Mouse (Mus musculus): ENCODE measurements around the gene C1qtnf1.
"Not testable (repeated sequence)": the region's sequence is repeated elsewhere in the genome, so short reads cannot be mapped to it uniquely, and the experiment has no call there.

C1qtnf1 gene

DNA sequence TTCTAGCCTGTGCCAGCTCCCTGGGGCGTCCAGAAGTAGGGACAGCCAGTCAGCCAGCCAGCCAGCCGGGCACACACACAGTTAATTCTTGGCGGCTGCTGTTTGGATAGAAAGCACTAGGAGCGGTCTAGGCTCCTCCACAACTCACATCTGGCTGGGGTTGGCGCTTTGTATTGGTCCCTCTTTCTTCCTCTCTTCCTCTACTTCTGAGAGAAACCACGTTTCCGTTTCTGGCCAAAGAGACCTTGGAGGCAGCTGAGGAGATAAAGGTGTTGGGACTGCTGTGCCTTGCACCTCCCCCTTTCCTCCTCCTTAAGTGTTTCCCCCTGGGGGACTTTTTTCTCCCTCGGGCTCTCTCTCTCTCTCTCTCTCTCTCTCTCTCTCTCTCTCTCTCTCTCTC is at the start of gene C1qtnf1:
TSS of gene C1qtnf1 (plus strand) at position 218 of the 400 bp plus-strand sequence.
- DNase-seq (ENCODE audit: low spot score) = no peak

DNA sequence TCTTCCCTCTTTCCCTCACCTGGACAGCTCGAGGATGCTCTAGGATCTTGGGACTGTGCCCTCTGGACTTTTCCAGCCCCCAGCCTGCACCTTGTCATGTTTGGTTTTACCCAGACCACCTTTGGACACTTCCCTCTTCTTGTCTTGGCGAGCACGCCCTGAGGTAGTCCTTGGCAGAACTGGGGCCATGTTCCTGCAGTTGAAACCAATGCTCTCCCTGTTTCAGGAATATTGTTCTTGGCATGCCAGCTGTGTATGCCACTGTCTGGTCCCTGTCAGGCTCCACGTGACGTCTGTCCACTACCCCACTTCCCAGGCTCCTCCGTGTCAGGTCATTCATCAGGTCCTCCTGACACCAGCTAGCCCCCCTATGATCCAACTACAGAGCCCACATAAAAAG is 49.3 kb upstream of the C1qtnf1 start:
- no peak for DNase-seq (ENCODE audit: low spot score)

GRCm38 (mm10) chr11:118379251-118380009 is 48.6 kb upstream of the C1qtnf1 start:
- DNase-seq (ENCODE audit: low spot score) = peak; percentile 74

DNA sequence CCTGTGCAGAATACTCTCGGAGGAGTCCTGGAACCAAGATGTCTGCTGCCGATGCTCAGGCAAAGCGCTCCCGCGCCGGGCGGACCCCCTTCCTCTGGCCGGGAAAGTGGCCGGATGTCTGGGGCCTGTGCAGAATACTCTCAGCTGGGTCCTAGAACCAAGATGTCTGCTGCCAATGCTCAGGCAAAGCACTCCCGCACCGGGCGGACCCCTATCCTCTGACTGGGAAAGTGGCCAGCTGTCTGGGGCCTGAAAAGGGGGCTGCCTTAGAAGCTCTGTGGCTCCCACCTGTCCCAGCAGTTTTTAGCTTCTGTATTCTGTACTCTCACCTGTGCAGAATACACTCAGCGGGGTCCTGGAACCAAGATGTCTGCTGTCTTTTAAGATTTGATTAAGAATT is 40.2 kb upstream of the C1qtnf1 start:
- not testable (repeated sequence) for DNase-seq (ENCODE audit: low spot score)

- no peak for DNase-seq (ENCODE audit: low spot score)
These were observed 34.0 kb upstream of the C1qtnf1 start for GRCm38 (mm10) chr11:118393991-118394390.

- no peak for DNase-seq (ENCODE audit: low spot score)
These were observed 33.5 kb upstream of the C1qtnf1 start for GRCm38 (mm10) chr11:118394538-118394937.

DNA sequence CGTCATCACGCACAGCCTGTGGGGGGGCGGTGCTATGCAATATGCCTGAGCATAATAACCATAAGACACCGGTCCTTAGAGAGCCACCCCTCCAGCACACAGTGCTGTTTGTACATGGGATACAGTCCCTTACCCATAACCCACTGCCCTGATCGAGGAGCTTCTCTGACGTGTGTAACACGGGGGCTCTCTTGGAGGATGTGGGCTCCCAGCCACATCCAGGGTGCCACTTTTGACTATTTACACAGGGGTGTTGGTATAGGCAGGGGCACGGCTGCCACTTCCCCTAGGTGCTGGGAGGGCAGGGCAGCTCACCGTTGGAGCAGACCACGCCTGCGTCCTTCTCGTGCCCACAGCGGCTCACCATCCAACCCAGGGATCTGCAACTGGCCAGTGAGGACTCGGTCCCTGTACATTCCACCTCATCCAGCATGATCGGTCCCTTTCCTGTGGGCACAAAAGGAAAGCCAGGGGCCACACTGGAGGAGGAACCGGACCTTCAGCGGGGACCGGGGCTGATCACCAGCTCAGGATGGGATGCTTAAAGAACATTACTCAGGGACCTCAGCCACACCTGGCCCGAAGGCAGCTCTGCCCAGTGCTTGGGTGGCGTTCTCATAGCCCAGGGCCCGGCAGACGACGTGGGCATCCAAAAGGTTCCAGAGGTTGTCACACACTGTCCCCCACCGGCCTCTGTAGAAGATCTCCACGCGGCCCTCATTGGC is 30.0 kb upstream of the C1qtnf1 start:
- DNase-seq (ENCODE audit: low spot score) = no peak

GRCm38 (mm10) chr11:118399891-118400565 is 28.0 kb upstream of the C1qtnf1 start:
- no peak for DNase-seq (ENCODE audit: low spot score)

DNA sequence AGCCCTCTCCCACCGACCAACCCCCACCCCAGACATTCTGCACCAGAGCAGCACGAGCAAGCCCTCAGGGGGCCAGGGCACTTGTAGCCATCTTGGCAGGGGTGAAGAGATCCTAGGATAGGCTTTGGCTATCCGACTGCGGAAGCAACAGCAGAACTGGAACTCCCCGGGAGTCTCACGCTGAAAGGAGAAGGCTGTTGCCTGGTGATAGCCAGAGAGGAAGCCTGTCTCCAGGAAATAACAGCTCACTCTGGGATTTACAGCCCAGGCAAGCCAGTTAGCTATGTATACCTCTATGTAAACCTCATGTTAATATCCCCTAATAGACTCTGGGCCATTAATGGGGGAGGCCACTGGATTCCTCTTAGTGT is 27.5 kb upstream of the C1qtnf1 start:
- DNase-seq (ENCODE audit: low spot score) = no peak

- no peak for DNase-seq (ENCODE audit: low spot score)
These were observed 26.8 kb upstream of the C1qtnf1 start for GRCm38 (mm10) chr11:118401195-118401594.

DNA sequence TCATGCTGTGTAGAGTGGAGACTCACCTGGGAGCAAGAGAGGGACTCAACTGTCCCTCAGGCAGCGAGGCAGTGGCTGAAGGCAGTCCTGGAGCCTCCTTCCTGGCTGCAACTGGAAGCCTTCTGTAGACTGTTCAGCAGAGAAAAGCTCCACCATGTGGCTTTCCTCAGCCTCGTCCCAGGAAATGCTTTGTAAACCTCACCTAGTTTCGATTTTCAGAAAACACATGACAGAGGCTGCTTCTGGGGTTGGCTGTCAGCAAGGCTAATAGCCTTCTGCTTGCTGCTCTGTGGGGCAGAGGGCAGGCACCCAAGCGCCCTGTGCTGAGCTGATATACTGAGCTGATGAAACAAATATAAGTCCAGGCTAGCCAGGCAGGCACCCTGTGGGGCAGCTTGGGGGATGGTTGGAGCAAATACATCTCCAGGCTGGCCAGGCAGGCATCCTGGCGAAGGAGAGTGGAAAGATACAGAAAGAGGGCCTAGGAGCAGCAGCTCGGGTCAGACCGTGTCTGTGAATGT is 26.2 kb upstream of the C1qtnf1 start, which contains the start of gene Lgals3bp:
TSS of gene Lgals3bp (minus strand) at position 333 of the 521 bp plus-strand sequence.
- no peak for DNase-seq (ENCODE audit: low spot score)

GRCm38 (mm10) chr11:118403183-118403582 is 24.8 kb upstream of the C1qtnf1 start:
- no peak for DNase-seq (ENCODE audit: low spot score)

GRCm38 (mm10) chr11:118403951-118404899 is 23.8 kb upstream of the C1qtnf1 start:
- DNase-seq (ENCODE audit: low spot score) = no peak

DNA sequence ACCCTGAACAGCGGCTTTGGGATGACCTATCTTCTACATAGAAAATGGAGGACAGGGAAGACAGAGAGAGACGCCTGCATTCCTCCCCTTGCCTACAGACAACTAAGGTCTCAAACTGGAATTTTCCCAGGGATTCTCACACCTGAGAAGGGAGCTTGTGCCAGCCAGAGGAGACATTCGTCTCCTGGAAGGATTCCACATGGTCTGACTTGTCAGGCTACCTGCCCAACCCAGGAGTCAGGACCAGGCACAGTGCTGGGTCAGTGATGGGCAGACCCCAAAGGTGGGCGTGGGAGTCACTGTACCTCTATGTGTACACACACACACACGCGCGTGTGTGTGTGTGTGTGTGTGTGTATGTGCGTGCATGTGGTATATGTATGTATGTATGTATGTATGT is 22.7 kb upstream of the C1qtnf1 start:
- no peak for DNase-seq (ENCODE audit: low spot score)

GRCm38 (mm10) chr11:118406521-118406920 is 21.5 kb upstream of the C1qtnf1 start:
- no peak for DNase-seq (ENCODE audit: low spot score)

DNA sequence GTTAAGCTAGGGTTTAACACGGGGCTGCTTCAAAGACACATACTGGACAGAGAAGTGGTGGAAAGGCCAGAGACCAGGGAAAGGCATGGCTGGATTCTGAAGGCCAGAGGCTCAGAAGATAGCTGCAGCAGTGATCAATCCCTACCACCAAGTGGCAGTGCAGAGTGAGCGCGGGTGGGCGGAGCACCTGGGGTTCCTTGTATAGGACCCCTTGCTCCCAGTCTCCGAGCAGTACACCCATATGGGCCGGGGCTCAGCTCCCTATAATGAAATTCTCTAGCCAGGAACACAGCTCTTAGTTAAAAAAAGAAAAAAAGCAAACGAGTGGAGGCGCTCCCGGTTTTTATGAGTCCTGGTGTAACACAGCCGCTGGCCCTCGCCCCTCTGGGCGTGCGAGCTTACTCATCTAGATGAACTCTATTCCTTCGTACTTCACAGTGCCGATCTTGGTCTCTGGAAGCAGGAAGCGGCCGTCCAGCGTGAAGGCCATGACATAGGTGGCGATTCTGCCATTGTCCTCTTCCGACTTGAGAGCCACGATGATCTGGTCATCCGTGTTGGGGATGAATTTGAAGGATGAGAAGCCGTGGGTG is 20.6 kb upstream of the C1qtnf1 start:
- no peak for DNase-seq (ENCODE audit: low spot score)

DNA sequence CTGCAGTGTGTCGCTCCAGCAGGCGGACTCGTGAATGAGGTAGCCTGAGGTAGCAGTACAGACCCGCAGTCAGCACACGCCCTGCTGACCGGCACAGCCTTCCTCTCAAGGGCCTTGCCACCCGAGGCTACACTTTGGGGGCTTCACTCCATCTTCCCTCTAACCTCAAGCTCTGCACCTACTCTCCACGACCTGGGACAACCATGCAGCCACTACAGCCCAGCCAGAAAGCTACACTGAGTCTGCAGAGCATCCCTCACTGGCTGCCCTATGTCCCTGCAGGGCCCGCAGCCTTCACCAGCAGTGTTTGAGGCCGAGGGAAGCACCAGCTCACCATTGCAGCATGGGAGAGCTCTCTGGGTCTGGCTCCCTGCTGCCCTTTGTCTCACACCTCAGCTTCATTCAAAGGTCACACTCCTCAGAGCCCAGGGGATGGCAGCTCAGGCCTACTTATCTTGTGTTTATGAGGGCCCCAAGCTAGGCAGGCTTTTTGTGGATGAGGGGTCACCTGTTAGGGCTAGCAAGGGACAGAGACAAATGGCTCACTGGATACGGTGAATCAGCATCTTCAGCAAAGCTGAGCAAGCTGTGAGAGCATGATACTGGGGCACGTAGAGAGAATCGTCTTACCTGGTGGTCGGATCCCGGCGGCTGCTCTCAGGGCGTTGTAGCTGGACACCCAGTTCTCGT is 19.8 kb upstream of the C1qtnf1 start:
- DNase-seq (ENCODE audit: low spot score) = no peak

- DNase-seq (ENCODE audit: low spot score) = no peak
These were observed 18.6 kb upstream of the C1qtnf1 start for GRCm38 (mm10) chr11:118409106-118410072.

GRCm38 (mm10) chr11:118410073-118410444 is 17.9 kb upstream of the C1qtnf1 start:
- DNase-seq (ENCODE audit: low spot score) = no peak

All from testis, postnatal 14 days (tissue).